Mouse (Mus musculus) heart, adult 9 months (tissue): ENCODE measurements around the gene Sema4c.
A peak's percentile ranks its signal among the peaks of the same experiment; 100 is the strongest.

Experiments used
- DNase-seq, 2 experiments: peaks; one replicate each; pipeline ENCODE4 v3.0.0; 2022; ENCODE audit warnings: low spot score in 2 of 2

Gene Sema4c

DNA sequence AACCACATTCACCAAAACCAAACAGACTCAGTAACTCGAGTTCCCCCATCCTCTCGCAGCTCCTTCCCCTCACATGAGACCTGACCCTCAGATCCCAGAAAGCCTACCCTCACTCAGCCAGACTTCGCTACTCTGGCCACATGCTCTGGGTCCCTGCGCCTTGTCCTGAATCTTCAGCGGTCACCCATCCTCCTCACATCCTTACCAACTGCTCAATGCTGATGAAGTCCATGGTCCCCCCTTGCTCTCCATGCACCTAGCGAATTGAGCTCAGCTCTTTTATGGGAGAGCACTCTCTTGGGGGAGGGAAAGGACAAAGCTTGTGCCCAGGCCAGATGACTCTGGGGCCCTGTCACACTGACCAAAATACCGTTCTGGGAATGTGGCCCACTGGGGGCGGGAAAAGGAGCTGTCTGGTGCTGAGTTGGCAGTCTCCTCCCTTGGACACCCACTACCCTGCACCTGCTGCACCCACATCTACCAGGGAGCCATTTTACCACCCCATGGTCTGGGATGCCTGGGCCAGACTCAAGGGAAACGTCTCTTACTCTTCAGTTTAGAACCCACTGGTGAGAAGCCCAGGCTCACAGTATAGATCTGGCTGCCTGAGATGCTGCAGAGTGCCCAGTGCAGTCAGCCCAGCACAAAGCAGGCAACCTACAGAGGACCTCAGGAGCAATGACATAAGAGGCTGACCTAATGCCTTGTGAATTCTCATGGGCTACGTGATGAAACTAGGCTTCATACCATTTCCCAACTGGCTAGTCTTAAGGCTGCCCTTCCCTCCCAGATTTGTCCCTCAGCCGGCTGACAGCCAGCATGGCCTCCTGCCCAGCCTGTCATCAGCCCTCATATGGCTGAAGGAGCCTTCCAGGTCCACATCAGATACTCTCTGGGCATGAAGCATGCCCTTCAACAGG, 22.4 kb downstream of the Sema4c start:
- peak; percentile 70 to 75 for DNase-seq

DNA sequence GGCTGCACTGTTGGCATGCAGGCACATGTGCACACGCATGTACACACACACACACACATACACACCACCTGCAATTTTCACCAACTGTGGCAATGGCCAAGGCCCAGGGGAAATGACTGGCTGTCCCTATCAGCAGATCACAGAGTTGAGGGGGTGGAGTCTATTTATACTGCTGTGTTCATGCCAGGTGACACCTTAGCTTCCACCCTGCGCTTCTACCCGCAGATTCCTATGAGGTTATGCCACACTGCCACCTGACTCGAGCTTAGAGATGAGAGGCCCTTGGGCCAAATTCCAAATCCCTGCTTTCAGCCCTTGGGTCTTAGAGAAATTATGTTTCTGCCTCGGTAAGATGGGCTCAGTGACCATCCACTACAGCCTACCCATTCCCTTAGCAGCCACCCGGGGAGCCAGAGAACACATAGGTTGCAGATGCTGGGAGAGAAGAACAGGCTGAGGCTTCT, 23.5 kb downstream of the Sema4c start:
- peak in 1 of 2 experiments; percentile 50 for DNase-seq

- DNase-seq: no peak
Measured at GRCm38 (mm10) chr1:36533546-36533945, 24.6 kb downstream of the Sema4c start.

DNA sequence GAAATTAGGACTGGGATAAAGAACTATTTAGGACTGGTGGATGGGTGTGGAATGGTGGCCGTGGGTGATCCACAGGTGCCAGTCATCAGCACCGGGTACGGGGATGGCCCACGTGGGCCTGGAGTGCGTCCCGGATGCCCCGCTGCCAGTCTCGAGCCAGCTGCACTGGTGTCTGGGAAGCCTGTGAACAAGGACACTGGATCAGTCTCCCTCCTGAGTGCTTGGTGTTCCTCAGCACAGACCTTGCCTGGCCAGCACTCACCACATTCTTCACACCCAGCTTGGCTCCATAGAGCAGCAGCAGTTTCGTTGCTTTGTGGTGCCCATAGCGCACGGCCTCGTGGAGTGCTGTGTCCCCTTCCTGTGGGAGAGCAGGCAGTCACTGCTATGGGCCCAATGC, 26.7 kb downstream of the Sema4c start:
- DNase-seq: peak in 1 of 2 experiments; percentile 35

DNA sequence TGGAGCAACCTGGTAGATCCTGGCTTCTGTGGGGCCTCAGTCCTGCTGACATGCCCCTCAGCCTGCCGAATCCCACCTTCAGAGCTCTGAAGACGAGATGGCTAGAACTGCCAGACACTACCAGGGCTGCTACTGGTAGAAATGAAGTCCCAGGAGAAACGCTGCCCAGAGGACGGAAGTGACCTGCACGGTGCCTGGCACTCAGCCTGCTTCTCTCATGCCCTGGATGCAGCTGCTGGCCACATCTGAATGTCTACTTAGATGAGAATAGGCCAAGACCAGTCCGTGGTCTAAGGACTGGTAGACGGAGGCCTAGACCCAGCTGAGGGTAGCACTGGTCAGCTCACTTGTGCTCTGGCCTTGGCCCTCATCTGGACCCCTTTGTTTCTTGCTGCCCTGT, 27.2 kb downstream of the Sema4c start:
- no peak for DNase-seq

- no peak for DNase-seq
Measured at GRCm38 (mm10) chr1:36530485-36530884, 27.7 kb downstream of the Sema4c start.

DNA sequence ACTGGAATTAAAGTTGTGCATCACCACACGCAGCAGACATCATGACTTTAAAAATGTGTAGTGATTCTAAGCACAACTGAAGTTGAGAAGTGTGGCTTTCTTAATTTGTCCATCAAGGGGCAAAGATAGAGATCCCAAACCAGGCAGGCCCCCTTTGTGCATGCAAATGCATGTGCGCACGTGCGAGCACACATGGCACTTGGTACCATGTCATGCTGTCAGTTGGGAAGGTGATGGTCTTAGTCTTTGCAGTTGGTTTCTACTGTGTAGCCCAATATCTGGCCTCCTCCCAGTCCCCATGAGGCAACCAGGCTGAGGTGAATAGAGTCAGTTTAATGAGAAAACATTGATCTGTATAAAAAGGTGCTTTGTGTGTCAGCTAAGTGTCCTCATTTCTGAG, 28.3 kb downstream of the Sema4c start:
- no peak for DNase-seq

DNA sequence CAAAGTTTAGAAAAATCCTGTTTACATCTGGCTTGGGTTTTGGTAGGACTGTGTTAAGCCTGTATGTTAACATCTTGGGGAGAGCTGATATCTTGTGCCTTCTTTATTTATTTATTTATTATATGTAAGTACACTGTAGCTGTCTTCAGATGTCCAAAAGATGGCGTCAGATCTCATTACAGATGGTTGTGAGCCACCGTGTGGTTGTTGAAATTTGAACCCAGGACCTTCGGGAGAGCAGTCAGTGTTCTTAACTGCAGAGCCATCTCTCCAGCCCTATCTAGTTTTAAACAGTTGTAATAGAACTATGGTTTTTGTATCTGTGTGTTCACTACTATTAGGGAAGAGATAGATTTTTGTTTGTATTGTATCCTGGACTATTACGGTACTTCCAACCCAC, 28.9 kb downstream of the Sema4c start:
- no peak for DNase-seq

- DNase-seq: no peak
Measured at GRCm38 (mm10) chr1:36528351-36528750, 29.8 kb downstream of the Sema4c start.

- no peak for DNase-seq
Measured at GRCm38 (mm10) chr1:36526903-36527302, 31.2 kb downstream of the Sema4c start.

GRCm38 (mm10) chr1:36525774-36526173, 32.4 kb downstream of the Sema4c start:
- no peak for DNase-seq

DNA sequence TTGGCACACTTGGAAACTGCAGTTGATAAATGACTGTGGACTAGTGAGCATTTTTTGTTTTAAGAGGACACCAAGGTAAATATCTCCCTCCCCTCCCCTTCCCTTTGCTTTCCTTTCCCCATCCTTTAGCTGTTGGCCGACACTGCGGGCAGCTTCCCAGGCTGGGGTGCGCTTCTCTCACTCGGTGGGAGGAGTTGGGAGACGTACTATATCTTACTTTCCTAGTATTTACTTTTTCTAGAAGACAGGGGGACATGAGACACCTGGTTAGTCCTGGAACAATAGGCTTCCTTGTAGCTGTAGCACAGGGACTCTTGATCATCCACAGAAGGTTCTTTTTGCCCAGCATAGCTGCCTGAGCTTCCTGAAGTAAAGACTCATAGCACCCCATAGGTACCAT, 34.1 kb downstream of the Sema4c start:
- DNase-seq: no peak

DNA sequence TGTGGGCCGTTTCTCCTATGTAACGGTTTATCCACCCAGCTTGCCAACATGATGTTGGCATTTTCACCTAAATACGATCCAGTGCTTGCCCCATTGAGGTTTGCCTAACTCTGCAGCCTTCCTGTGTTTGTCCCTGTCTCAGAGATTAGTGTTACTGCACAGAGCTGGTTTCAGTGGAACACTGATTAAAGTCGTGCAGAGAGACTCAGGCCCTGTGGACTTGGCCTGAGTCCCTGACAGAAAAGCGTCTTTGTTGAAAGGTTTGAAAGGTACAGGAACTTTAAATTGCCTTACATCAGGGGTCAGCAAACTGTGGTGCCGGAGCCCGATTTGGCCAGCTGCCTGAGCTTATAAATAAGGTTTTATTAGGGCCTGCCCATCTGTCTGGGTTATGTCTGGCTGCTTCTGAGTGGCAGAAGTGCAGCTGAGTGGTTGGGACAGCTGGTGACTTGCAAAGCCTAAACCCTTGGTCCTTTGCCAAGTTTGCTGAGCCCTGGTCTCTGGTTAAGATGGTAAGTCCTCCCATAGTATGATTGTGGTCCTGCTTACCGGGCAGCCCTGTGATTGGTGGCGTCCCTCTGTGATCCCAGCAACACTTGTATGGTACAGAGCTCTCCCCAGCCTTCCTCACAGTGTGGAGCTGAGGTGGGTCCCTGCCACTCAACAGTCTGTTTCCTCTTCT, 34.7 kb downstream of the Sema4c start:
- no peak for DNase-seq

DNA sequence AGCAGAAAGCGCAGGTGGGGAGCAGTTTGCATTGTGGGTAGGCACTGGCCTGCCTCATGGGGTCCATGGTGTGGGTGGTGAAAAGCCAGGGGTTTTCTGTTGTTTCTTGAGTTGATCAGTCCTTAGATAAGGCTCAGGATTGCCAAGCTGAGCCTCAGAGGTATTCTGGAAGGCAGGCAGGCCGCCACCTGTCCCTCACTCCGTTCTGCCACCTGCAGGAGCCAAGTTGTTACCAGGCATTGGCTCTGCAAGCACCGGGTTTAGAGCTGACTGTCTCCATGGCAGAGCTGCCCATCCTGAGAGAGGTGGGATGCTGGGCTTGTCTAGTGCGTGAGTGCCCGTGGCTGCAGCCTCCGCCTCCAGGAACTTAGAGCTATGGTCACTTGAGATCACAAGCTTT, 35.9 kb downstream of the Sema4c start:
- DNase-seq: no peak

DNA sequence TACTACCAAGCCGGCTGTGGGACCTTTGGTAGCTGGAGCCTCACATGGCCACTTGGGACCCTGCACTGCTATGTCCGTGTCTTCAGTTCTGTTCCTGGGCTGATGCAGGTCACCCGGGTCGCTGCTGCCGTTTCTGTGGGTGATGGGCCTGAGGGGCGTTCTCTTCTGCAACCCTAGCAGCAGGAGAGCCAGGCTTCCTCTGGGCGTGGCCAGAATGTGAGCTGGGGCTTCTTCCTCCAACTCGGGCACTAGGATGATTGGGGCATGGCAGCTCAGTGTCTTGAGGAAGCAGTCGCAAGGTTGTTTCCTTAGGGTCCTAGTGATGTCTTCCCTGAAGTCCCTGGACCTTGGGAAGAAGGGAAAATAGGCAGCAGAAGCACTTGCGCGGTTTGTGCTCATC, 38.5 kb downstream of the Sema4c start:
- no peak for DNase-seq

DNA sequence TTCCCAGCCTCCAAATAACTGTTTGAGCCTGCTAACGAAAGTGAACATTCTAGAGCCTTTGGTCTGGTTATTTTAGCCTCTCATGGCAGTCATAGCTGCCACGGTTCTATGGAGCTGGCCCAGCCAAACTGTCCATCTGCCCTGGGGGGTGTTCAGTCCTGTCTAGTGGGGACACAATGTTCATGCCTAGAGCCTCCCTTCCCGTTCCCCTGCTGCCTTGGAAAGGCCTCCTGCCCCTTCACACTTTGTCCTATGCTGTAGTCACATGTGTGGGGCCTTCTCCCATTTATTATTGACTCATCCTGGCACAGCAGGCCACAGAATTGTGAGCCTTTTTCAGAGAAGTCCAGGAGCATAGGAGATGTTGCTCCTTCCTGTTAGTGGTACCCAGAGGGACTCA, 39.9 kb downstream of the Sema4c start:
- DNase-seq: no peak

GRCm38 (mm10) chr1:36513718-36514117, 44.4 kb downstream of the Sema4c start:
- no peak for DNase-seq

GRCm38 (mm10) chr1:36513310-36513709, 44.8 kb downstream of the Sema4c start:
- DNase-seq: no peak

DNA sequence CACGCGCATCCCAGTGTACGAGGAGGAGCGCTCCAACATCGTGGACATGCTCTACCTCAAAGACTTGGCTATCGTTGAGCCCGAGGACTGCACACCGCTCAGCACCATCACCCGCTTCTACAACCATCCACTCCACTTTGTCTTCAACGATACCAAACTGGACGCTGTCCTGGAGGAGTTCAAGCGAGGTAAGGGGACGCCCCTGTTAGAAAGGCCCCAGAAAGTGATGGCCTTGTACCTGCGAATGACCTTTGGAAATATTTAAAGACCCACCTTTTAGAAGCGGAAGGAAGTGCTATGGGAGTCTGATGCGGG, 45.2 kb downstream of the Sema4c start:
- no peak for DNase-seq

DNA sequence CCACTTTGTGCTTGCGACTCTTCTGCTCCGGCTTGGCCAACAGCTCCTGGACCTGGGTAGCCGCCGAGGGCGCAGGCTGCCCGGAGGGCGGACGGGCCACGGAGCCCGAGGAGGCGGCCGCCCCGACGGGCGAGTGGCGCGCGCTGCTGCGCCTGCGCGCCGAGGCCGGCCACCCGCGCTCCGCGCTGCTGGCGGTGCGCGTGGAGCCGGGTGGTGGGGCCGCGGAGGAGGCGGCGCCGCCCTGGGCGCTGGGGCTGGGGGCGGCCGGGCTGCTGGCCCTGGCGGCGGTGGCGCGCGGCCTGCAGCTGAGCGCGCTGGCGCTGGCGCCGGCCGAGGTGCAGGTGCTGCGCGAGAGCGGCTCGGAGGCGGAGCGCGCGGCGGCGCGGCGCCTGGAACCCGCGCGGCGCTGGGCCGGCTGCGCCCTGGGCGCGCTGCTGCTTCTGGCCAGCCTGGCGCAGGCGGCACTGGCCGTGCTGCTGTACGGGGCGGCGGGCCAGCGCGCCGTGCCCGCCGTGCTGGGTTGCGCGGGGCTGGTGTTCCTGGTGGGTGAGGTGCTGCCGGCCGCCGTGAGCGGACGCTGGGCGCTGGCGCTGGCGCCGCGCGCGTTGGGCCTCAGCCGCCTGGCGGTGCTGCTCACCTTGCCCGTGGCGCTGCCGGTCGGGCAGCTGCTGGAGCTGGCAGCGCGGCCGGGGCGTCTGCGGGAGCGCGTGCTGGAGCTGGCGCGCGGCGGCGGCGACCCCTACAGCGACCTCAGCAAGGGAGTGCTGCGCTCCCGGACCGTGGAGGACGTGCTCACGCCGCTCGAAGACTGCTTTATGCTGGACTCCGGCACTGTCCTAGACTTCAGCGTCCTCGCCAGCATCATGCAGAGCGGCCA, 45.8 kb downstream of the Sema4c start:
- no peak for DNase-seq

DNA sequence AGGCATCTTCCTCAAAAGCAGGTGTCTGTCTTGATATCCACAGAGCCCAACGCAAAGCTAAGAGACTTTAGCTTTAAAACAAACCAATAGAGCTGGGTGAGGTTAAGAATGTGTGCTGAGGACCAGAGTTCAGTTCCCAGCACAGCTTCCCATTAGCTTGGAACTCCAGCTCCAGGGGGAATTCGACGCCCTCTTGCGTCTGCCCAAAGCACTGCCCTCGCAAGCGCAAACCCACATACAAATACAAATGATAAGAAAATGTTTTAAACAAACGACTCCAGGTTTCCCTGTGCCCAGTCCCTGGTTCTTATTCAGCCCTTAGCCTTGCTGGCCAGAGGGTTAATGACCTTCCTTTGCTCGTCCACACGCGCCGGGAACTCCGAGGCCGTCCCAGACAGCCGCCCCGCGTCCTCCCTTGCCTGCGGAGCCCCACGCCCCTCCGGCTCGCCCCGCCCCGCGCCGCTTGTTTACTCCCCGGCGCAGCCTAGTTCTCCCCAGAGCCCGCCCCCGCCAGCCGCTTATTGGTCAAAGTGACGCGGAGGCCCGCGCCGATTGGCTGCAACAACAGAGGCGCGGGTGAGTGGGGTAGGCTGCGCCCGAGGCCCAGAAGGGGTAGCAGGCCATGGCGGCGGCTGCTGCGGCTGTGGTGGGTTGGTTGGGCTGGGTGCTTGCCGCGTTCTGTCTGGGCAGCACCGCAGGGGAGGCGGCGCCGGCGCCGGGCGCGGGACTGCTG, 46.7 kb downstream of the Sema4c start, which contains the start of gene Cnnm3:
Cnnm3 (plus strand) TSS at position 579 of the 733 bp plus-strand sequence.
- peak; percentile 99 for DNase-seq
